Mouse (Mus musculus): ENCODE data around the gene Rapgef4.

DNA sequence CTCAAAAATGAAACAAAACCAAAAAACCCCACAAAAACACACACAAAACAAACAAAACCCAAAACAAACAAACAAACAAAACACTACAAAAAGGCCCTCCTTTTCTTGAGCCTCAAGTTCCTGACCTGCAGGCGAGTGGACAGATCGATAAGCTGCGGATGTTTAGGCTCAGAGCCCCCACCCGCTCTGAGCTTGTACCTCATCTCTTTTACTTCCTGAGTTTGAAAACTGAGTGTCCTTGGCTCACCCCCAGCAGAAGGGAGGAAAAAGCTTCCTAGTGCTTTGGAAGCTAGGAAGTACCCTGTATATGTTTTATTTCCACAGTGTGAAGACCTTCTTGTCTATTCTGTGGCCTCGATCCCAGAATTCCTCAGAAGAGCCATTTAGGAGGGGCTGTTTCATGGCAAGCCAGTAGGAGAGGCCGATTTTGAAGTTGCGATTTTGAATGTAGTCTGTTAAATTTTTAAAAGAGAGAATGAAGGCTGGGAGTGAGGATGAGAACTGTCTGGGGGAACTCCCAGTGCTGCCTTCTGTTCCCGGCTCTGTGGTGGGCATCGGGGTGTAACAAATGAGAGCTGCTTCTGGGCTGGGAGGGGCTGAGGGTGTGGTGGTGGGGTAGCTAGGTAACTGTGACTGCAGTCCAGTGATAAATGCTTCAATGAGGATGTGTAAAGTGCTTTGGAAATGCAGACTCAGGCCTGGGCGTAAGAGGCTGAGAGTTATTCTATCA, 2.0 kb downstream of the Rapgef4 start:
- TF ChIP-seq GATA1 (IDR thresholded peaks at IDR 0.05; ENCODE audit: low read length) (no peak), TAL1 (IDR thresholded peaks at IDR 0.05; ENCODE audit: low read length) (no peak)
